Mouse (Mus musculus) ovary, adult 10 weeks (tissue): ENCODE data around the gene Kcnj16. TPM values are rescaled to one million over a fixed set of nuclear protein-coding genes. Genes with fewer than 3 reads are reported as not detected.

Experiments
- polyA plus RNA-seq: library from polyadenylated mRNA; stranded (reverse); fragments of 350-450 nt; fragmentation: Illumina TruSeq; extraction: RNeasy Lipid Tissue Mini Kit (QIAGEN cat#74804); gene quantifications from one replicate; pipeline ENCODE4 v1.2.3, GENCODE M21; 2014

The Kcnj16 gene
- polyA plus RNA-seq, result 0.14 TPM

GRCm38 (mm10) chr11:110967762-110968135, at the start of gene Kcnj16:
Gene Kcnj16 (plus strand): TSS chr11:110968033.

DNA sequence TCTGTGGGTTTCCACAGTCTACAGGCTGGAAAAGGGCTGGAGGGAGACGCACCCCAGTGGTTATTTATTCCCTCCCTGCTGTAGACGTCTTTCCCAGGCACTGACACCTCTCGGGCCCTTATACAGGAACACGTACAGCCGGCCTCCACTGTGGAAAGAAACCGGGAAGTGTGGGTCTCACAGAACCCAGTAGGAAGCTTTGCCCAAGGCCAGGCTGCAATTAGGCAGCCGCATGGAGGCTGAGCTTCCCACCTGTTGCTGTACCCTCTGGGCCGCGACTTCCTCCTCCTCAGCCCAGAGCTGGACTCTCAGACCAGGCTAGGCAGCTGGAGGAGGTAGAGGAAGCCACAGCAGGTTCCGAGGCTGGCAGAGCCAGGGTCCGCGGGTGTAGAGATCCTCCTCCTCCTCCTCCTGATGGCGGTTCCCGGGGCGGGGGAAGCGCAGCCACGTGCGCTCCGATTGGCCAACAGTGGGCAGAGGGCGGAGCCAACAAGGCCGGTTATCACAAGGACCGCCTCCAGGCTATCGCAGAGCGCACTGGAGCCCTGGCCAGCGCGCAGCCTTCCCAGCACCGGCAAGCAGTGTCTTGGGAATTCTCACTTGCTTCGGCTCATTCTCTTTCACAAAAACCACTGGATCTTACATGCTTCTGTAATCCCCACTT, 97.9 kb downstream of the Kcnj16 start, which contains the start of gene Kcnj2:
TSS of gene Kcnj2 (plus strand) at position 530 of the 664 bp plus-strand sequence.

Other genes with a start within 250 kb of the Kcnj16 start
- gene Kcnj2, start 98.1 kb downstream of the Kcnj16 start, polyA plus RNA-seq, result 6.1 TPM